Mouse (Mus musculus): ENCODE results near the gene Ccdc159.

GRCm38 (mm10) chr9:21927208-21927753, at the start of gene Ccdc159, which contains the start of gene Tmem205:
- peak; percentile 82 for TF ChIP-seq POLR2A (IDR thresholded peaks at IDR 0.05; ENCODE audit: low read depth, low read length)
- no peak for TF ChIP-seq CTCF (conservative IDR thresholded peaks at IDR 0.05; ENCODE audit: insufficient read depth, insufficient read length, low read depth, low read length)

All from kidney, adult 2 months (tissue).